Mouse (Mus musculus): ENCODE data around the gene Tubg1.

DNA sequence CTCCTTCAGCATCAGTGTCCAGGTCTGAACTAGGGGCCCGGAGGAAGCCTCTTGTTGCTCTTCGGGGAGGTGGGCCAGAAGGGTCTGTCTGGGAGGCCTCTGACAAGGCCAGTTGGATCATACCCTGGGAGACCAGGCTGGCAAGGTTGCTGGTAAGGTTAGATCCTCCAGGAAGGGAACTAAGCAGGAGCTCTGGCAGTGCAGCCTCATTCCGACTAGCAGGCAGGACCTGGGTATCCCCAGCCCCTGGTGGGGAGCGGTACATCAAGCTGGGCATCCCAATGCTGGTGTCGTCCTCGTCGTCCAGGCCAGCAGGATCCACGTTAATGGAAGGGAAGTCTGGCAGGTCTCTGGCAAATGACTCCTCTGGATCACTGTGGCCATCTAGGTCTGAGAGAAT, 21.5 kb upstream of the Tubg1 start:
- TF ChIP-seq CTCF (IDR thresholded peaks at IDR 0.05; ENCODE audit: low read depth, low read length) (no peak), POLR2A (IDR thresholded peaks at IDR 0.05; ENCODE audit: borderline replicate concordance, low read depth, low read length) (no peak)
